Mouse (Mus musculus): ENCODE results near the gene Tmem81. TPM values are rescaled to one million over a fixed set of nuclear protein-coding genes. Genes with fewer than 3 reads are reported as not detected.
A peak's percentile ranks its signal among the peaks of the same experiment; 100 is the strongest.

Tmem81 gene
- total RNA-seq, 2 experiments from 2014 or later: 2.7 to 4.0 TPM

GRCm38 (mm10) chr1:132518621-132519020 lies 12.6 kb downstream of the Tmem81 start:
- no peak for DNase-seq (ENCODE audit: low spot score in 2 of 2)

GRCm38 (mm10) chr1:132519734-132520133 lies 13.7 kb downstream of the Tmem81 start:
- no peak for DNase-seq (ENCODE audit: low spot score in 2 of 2)

- DNase-seq (ENCODE audit: low spot score in 2 of 2): peak; percentile 54 to 64
Observed at GRCm38 (mm10) chr1:132520764-132521163, 14.7 kb downstream of the Tmem81 start.

GRCm38 (mm10) chr1:132523048-132523447 lies 17.0 kb downstream of the Tmem81 start:
- no peak for DNase-seq (ENCODE audit: low spot score in 2 of 2)

GRCm38 (mm10) chr1:132523920-132524319 lies 17.9 kb downstream of the Tmem81 start:
- no peak for DNase-seq (ENCODE audit: low spot score in 2 of 2)

- DNase-seq (ENCODE audit: low spot score in 2 of 2): peak; percentile 77 to 86
Observed at GRCm38 (mm10) chr1:132525832-132526231, 19.8 kb downstream of the Tmem81 start.

GRCm38 (mm10) chr1:132528071-132528470 lies 22.0 kb downstream of the Tmem81 start:
- DNase-seq (ENCODE audit: low spot score in 2 of 2): no peak

- no peak for DNase-seq (ENCODE audit: low spot score in 2 of 2)
Observed at GRCm38 (mm10) chr1:132528647-132529334, 22.8 kb downstream of the Tmem81 start.

- DNase-seq (ENCODE audit: low spot score in 2 of 2): no peak
Observed at GRCm38 (mm10) chr1:132530631-132531191, 24.7 kb downstream of the Tmem81 start.

GRCm38 (mm10) chr1:132532521-132532920 lies 26.5 kb downstream of the Tmem81 start:
- DNase-seq (ENCODE audit: low spot score in 2 of 2): no peak

GRCm38 (mm10) chr1:132533840-132534239 lies 27.8 kb downstream of the Tmem81 start:
- no peak for DNase-seq (ENCODE audit: low spot score in 2 of 2)

GRCm38 (mm10) chr1:132535541-132535940 lies 29.5 kb downstream of the Tmem81 start:
- DNase-seq (ENCODE audit: low spot score in 2 of 2): no peak

- no peak for DNase-seq (ENCODE audit: low spot score in 2 of 2)
Observed at GRCm38 (mm10) chr1:132536416-132536815, 30.4 kb downstream of the Tmem81 start.

GRCm38 (mm10) chr1:132537736-132538135 lies 31.7 kb downstream of the Tmem81 start:
- DNase-seq (ENCODE audit: low spot score in 2 of 2): no peak

- no peak for DNase-seq (ENCODE audit: low spot score in 2 of 2)
Observed at GRCm38 (mm10) chr1:132540701-132541100, 34.7 kb downstream of the Tmem81 start.

- no peak for DNase-seq (ENCODE audit: low spot score in 2 of 2)
Observed at GRCm38 (mm10) chr1:132541171-132541823, 35.3 kb downstream of the Tmem81 start.

GRCm38 (mm10) chr1:132541824-132542599 lies 36.0 kb downstream of the Tmem81 start:
- no peak for DNase-seq (ENCODE audit: low spot score in 2 of 2)

- DNase-seq (ENCODE audit: low spot score in 2 of 2): peak in 1 of 2 experiments; percentile 55
Observed at GRCm38 (mm10) chr1:132542762-132543306, 36.8 kb downstream of the Tmem81 start, which contains the start of gene Cntn2. Cntn2 (minus strand) TSS chr1:132543256.

- no peak for DNase-seq (ENCODE audit: low spot score in 2 of 2)
Observed at GRCm38 (mm10) chr1:132543789-132544188, 37.8 kb downstream of the Tmem81 start.

- no peak for DNase-seq (ENCODE audit: low spot score in 2 of 2)
Observed at GRCm38 (mm10) chr1:132557901-132558631, 52.0 kb downstream of the Tmem81 start.
